Mouse (Mus musculus) intestine, postnatal 0 days (tissue): ENCODE data around the gene Rad51b. TPM values are rescaled to one million over a fixed set of nuclear protein-coding genes. Genes with fewer than 3 reads are reported as not detected.

ENCODE experiments used
- ATAC-seq: fragments of 200-750 bp; cut with Nextera tagmentation; 2 replicates; pipeline ENCODE4 v1.8.0; 2017; ENCODE audit warnings: mild to moderate bottlenecking, moderate TSS enrichment, moderate library complexity
- H3K27ac ChIP-seq: fragments of 300-500 bp; sonication (generic); 2 replicates; pipeline ENCODE4 v1.5.1; 2014; ENCODE audit warnings: mild to moderate bottlenecking, low read depth, low read length, moderate library complexity
- H3K27me3 ChIP-seq: fragments of 300-500 bp; sonication (generic); replicated peaks from 2 replicates; pipeline ENCODE4 v1.6.1; 2014; ENCODE audit warnings: low read length, mixed read lengths; ENCODE audit not compliant: control insufficient read depth, insufficient read depth
- H3K36me3 ChIP-seq: fragments of 300-500 bp; sonication (generic); 2 replicates; pipeline ENCODE4 v1.6.1; 2014; ENCODE audit warnings: mild to moderate bottlenecking, moderate library complexity; ENCODE audit not compliant: control insufficient read depth, insufficient read depth
- H3K4me1 ChIP-seq: fragments of 300-500 bp; sonication (generic); replicated peaks from 2 replicates; pipeline ENCODE4 v1.6.1; 2014; ENCODE audit warnings: antibody characterized with exemption, low read length, mixed read lengths; ENCODE audit not compliant: control insufficient read depth, insufficient read depth
- H3K4me2 ChIP-seq: fragments of 300-500 bp; sonication (generic); replicated peaks from 2 replicates; pipeline ENCODE4 v1.6.1; 2014; ENCODE audit warnings: low read depth, mild to moderate bottlenecking, moderate library complexity
- H3K4me3 ChIP-seq: fragments of 300-500 bp; sonication (generic); 2 replicates; pipeline ENCODE4 v1.5.1; 2014; ENCODE audit warnings: low read depth, low read length
- H3K9ac ChIP-seq: fragments of 300-500 bp; sonication (generic); 2 replicates; pipeline ENCODE4 v1.6.1; 2014; ENCODE audit warnings: mild to moderate bottlenecking, low read depth, low read length
- H3K9me3 ChIP-seq: fragments of 300-500 bp; sonication (generic); 2 replicates; pipeline ENCODE4 v1.6.1; 2016; ENCODE audit warnings: mixed run types; ENCODE audit not compliant: control insufficient read depth
- CTCF ChIP-seq: sonication (generic); IDR thresholded peaks from 2 replicates; pipeline ENCODE4 v1.5.1; 2016; ENCODE audit warnings: low read depth, mild to moderate bottlenecking, control low read depth, antibody characterized with exemption, moderate library complexity
- WGBS: fragments of 180-500 bp; shearing (Covaris S2); extraction: QIAGEN DNeasy Blood & Tissue Kit; methylation state at CpG from one replicate; pipeline ENCODE4 v1.1.7; 2014; 5-methylcytosine and 5-hydroxymethylcytosine counted together
- polyA plus RNA-seq: library from polyadenylated mRNA; unstranded; fragments of >200 nt; fragmentation: Nextera tagmentation; extraction: Ambion mirVana; gene quantifications from 2 replicates; pipeline ENCODE4 v1.2.1, GENCODE M21; 2015

Gene Rad51b
- polyA plus RNA-seq, 1 experiment from 2014 or later, result 1.9 TPM

GRCm38 (mm10) chr12:79744131-79744530, 447.0 kb downstream of the Rad51b start:
- Histone ChIP-seq H3K27ac (no peak overlapping the region), H3K36me3 (no peaks in the 10 kb centered on the region), H3K27me3 (no peaks in the 10 kb centered on the region), H3K9me3 (no peaks in the 10 kb centered on the region), H3K4me2 (no peak overlapping the region), H3K4me1 (0 out of 2 replicates have a peak, but pooled peaks cover 3% of the 10 kb centered on the region), H3K4me3 (no peak overlapping the region), H3K9ac (no peak overlapping the region)
- 81% methylated on average over 6 of the region's 6 CpGs for WGBS
- ATAC-seq, result no peak
- no peak for TF ChIP-seq CTCF

- 49% methylated on average over 5 of the region's 5 CpGs for WGBS
- Histone ChIP-seq H3K4me3 (no peak overlapping the region), H3K4me1 (peaks cover 9% of the 10 kb centered on the region; the same call in 1 of the 2 replicates), H3K4me2 (no peak overlapping the region), H3K27ac (no peak overlapping the region), H3K9me3 (no peaks in the 10 kb centered on the region), H3K27me3 (no peaks in the 10 kb centered on the region), H3K36me3 (no peaks in the 10 kb centered on the region), H3K9ac (no peak overlapping the region)
- TF ChIP-seq CTCF, result no peak
- ATAC-seq, result no peak
These were observed 448.1 kb downstream of the Rad51b start for GRCm38 (mm10) chr12:79745225-79745624.

- 52% methylated on average over 10 of the region's 10 CpGs for WGBS
These were observed 448.9 kb downstream of the Rad51b start for GRCm38 (mm10) chr12:79745845-79746510.

GRCm38 (mm10) chr12:79747541-79747940, 450.5 kb downstream of the Rad51b start:
- ATAC-seq, result no peak
- H3K4me3 ChIP-seq, result no peak overlapping the region
- H3K9me3 ChIP-seq, result no peaks in the 10 kb centered on the region
- WGBS, result 84% methylated on average over 3 of the region's 3 CpGs
- TF ChIP-seq CTCF, result no peak
- H3K36me3 ChIP-seq, result no peaks in the 10 kb centered on the region
- peaks cover 9% of the 10 kb centered on the region; the same call in 1 of the 2 replicates for H3K4me1 ChIP-seq
- H3K27ac ChIP-seq, result no peak overlapping the region
- H3K9ac ChIP-seq, result no peak overlapping the region
- H3K27me3 ChIP-seq, result no peaks in the 10 kb centered on the region
- H3K4me2 ChIP-seq, result no peak overlapping the region

More at GRCm38 (mm10) chr12:79745845-79746510, 448.9 kb downstream of the Rad51b start:
- ATAC-seq, result no peak
- TF ChIP-seq CTCF, result no peak
- Histone ChIP-seq H3K36me3 (no peaks in the 10 kb centered on the region), H3K4me1 (peaks cover 9% of the 10 kb centered on the region; the same call in 1 of the 2 replicates), H3K9ac (no peak overlapping the region), H3K27ac (no peak overlapping the region), H3K4me2 (no peak overlapping the region), H3K4me3 (no peak overlapping the region), H3K9me3 (no peaks in the 10 kb centered on the region), H3K27me3 (no peaks in the 10 kb centered on the region)

- H3K4me1 ChIP-seq, result peaks cover 9% of the 10 kb centered on the region; the same call in 1 of the 2 replicates
- no peak overlapping the region for H3K9ac ChIP-seq
- no peak for TF ChIP-seq CTCF
- 53% methylated on average over 4 of the region's 4 CpGs for WGBS
- no peak overlapping the region for H3K4me2 ChIP-seq
- no peaks in the 10 kb centered on the region for H3K27me3 ChIP-seq
- no peaks in the 10 kb centered on the region for H3K36me3 ChIP-seq
- no peak overlapping the region for H3K4me3 ChIP-seq
- H3K27ac ChIP-seq, result no peak overlapping the region
- no peak for ATAC-seq
- no peaks in the 10 kb centered on the region for H3K9me3 ChIP-seq
These were observed 451.8 kb downstream of the Rad51b start for GRCm38 (mm10) chr12:79748862-79749261.

GRCm38 (mm10) chr12:79750253-79751125, 453.4 kb downstream of the Rad51b start:
- Histone ChIP-seq H3K4me2 (peak overlapping the region; percentile 17; the same call in 1 of the 2 replicates), H3K27ac (no peak overlapping the region), H3K27me3 (no peaks in the 10 kb centered on the region), H3K4me3 (no peak overlapping the region), H3K9me3 (no peaks in the 10 kb centered on the region), H3K36me3 (no peaks in the 10 kb centered on the region), H3K4me1 (peaks cover 6% of the 10 kb centered on the region; the same call in 1 of the 2 replicates), H3K9ac (no peak overlapping the region)
- ATAC-seq, result peak; percentile 79
- 31% methylated on average over 10 of the region's 10 CpGs for WGBS
- no peak for TF ChIP-seq CTCF
